Mouse (Mus musculus) bone marrow, adult 2 months (tissue): Measurements from ENCODE around the gene Gm5938. TPM values are rescaled to one million over a fixed set of nuclear protein-coding genes. Genes with fewer than 3 reads are reported as not detected.

Experiments
- H3K27ac ChIP-seq: fragments of 200-500 bp; 2 replicates; pipeline ENCODE4 v1.5.1; 2012; ENCODE audit warnings: low read depth, mild to moderate bottlenecking, control low read depth, inconsistent platforms, low read length; ENCODE audit not compliant: control insufficient read depth, poor library complexity, insufficient read depth
- H3K4me1 ChIP-seq: fragments of 200-500 bp; 2 replicates; pipeline ENCODE4 v1.6.1; 2011; ENCODE audit warnings: low read length; ENCODE audit not compliant: control insufficient read depth, insufficient read depth
- H3K4me3 ChIP-seq: fragments of 200-500 bp; replicated peaks from 2 replicates; pipeline ENCODE3; 2011; ENCODE audit warnings: mild to moderate bottlenecking, low read depth, low read length, control low read depth; ENCODE audit not compliant: control insufficient read depth
- CTCF ChIP-seq: fragments of 200-500 bp; IDR thresholded peaks from 2 replicates; pipeline ENCODE4 v1.5.1; 2011; ENCODE audit warnings: low read length, control low read depth; ENCODE audit not compliant: control insufficient read depth, insufficient read depth
- POLR2A ChIP-seq: fragments of 200-500 bp; IDR thresholded peaks from 2 replicates; pipeline ENCODE4 v1.6.1; 2011; ENCODE audit warnings: low read depth, mild to moderate bottlenecking, control low read depth, low read length, borderline replicate concordance; ENCODE audit not compliant: control insufficient read depth
- WGBS: fragments of 180-500 bp; shearing (Covaris S2); methylation state at CpG from one replicate; pipeline ENCODE4 v1.1.7; 2018; 5-methylcytosine and 5-hydroxymethylcytosine counted together
- polyA plus RNA-seq: library from polyadenylated mRNA; stranded (reverse); fragments of >200 nt; gene quantifications from 2 replicates; pipeline ENCODE4 v1.2.4, GENCODE M21; 2011; ENCODE audit warnings: low replicate concordance; ENCODE audit not compliant: missing spikeins, insufficient read depth, insufficient read length

Gene Gm5938
- not detected in 2 replicates for polyA plus RNA-seq

- Histone ChIP-seq H3K4me3 (no peak within 1 kb of the TSS), H3K4me1 (no peaks in the 10 kb centered on the region), H3K27ac (no peak within 1 kb of the TSS)
- WGBS, result 57% methylated on average over 1 of the region's 1 CpGs
- TF ChIP-seq POLR2A (no peak), CTCF (no peak)
Measured at GRCm38 (mm10) chrX:78125167-78125566, at the start of gene Gm5938. Gene Gm5938 (plus strand): TSS chrX:78125467.

- TF ChIP-seq POLR2A, result no peak
- TF ChIP-seq CTCF, result no peak
- no peak within 1 kb of the TSS for H3K4me3 ChIP-seq
- no peak within 1 kb of the TSS for H3K27ac ChIP-seq
- no peaks in the 10 kb centered on the region for H3K4me1 ChIP-seq
Measured at GRCm38 (mm10) chrX:78091274-78091673, 34.0 kb upstream of the Gm5938 start, which contains the start of gene Obp1a. Gene Obp1a (minus strand): TSS chrX:78091374.

Other genes with a start within 250 kb of the Gm5938 start
- gene 5430402E10Rik, start 200.4 kb upstream of the Gm5938 start, polyA plus RNA-seq, result not detected in 2 replicates
- not detected in 2 replicates for gene Obp1a, start 34.1 kb upstream of the Gm5938 start, polyA plus RNA-seq
- gene Obp1b, start 61.3 kb downstream of the Gm5938 start, polyA plus RNA-seq, result not detected in 2 replicates
- not detected in 2 replicates for gene Gm14743, start 120.5 kb downstream of the Gm5938 start, polyA plus RNA-seq
- gene 4930480E11Rik, start 244.2 kb downstream of the Gm5938 start, polyA plus RNA-seq, result not detected in 2 replicates